Mouse (Mus musculus) bone marrow macrophage, adult 2 months (primary cell): Measurements from ENCODE around the gene Hist2h2be.
"Not testable (repeated sequence)": the region's sequence is repeated elsewhere in the genome, so short reads cannot be mapped to it uniquely, and the experiment has no call there.

Source experiments
- CTCF ChIP-seq: IDR thresholded peaks from 2 replicates; pipeline ENCODE4 v1.5.1; 2012; ENCODE audit warnings: low read depth, mild to moderate bottlenecking, low read length, moderate library complexity
- POLR2A ChIP-seq: IDR thresholded peaks from 2 replicates; pipeline ENCODE4 v1.6.1; 2012; ENCODE audit warnings: mild to moderate bottlenecking, low read depth, low read length, borderline replicate concordance

- TF ChIP-seq CTCF, POLR2A: not testable (repeated sequence)
Observed at GRCm38 (mm10) chr3:96246018-96246417, 25.1 kb downstream of the Hist2h2be start.
